Mouse (Mus musculus): ENCODE data around the gene 4930513O06Rik.

4930513O06Rik gene

GRCm38 (mm10) chrX:139085943-139086342, at the start of gene 4930513O06Rik:
Gene 4930513O06Rik, plus strand, starts transcription at chrX:139086243.
- no peak for DNase-seq (ENCODE audit: low spot score in 2 of 2)

- no peak for DNase-seq (ENCODE audit: low spot score in 2 of 2)
Measured at GRCm38 (mm10) chrX:139037666-139038065, 48.4 kb upstream of the 4930513O06Rik start.

GRCm38 (mm10) chrX:139039314-139039713, 46.7 kb upstream of the 4930513O06Rik start:
- no peak for DNase-seq (ENCODE audit: low spot score in 2 of 2)

GRCm38 (mm10) chrX:139041148-139041547, 44.9 kb upstream of the 4930513O06Rik start:
- DNase-seq (ENCODE audit: low spot score in 2 of 2), result no peak

GRCm38 (mm10) chrX:139051976-139052375, 34.1 kb upstream of the 4930513O06Rik start:
- DNase-seq (ENCODE audit: low spot score in 2 of 2), result no peak

- no peak for DNase-seq (ENCODE audit: low spot score in 2 of 2)
Measured at GRCm38 (mm10) chrX:139053149-139053548, 32.9 kb upstream of the 4930513O06Rik start.

- no peak for DNase-seq (ENCODE audit: low spot score in 2 of 2)
Measured at GRCm38 (mm10) chrX:139064078-139064477, 22.0 kb upstream of the 4930513O06Rik start.

GRCm38 (mm10) chrX:139078493-139078892, 7.5 kb upstream of the 4930513O06Rik start:
- no peak for DNase-seq (ENCODE audit: low spot score in 2 of 2)

GRCm38 (mm10) chrX:139085077-139085476, 966 bp upstream of the 4930513O06Rik start, which contains the start of gene Serpina7:
Gene Serpina7, minus strand, starts transcription at chrX:139085236.
- DNase-seq (ENCODE audit: low spot score in 2 of 2), result no peak

GRCm38 (mm10) chrX:139097197-139097596, 11.2 kb downstream of the 4930513O06Rik start:
- no peak for DNase-seq (ENCODE audit: low spot score in 2 of 2)

GRCm38 (mm10) chrX:139134031-139134430, 48.0 kb downstream of the 4930513O06Rik start:
- no peak for DNase-seq (ENCODE audit: low spot score in 2 of 2)
